16 mouse cellular contexts compared by ENCODE assay signal in the genomic region with DNA sequence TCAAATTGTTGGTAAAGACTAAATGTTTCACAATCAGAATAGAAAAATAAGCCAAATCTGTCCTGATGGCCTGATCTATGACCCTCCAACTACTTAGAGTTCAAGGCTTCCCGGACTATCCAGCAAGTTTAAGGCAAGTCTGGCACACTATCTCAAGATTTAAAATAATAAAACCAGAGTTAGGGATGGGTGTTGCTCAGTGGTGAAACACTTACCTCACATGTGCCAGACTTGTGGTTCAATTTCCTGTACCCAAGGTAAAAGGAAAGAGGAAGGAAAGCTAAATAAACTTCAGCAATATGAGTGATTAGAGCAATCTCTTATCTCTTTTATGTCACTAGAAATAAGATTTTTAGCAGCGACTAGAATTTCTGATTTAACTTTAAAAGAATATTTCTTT.
"Had no signal": no experiment of that assay in that cellular context is flagged by ENCODE, and none has a peak within 500 bp of the region (broad histone marks: within the 10 kb centered on the region; RNA-seq: fewer than 3 reads in every experiment).

No protein-coding gene starts in this region.

- H3K9ac ChIP-seq: neural tube, embryonic 12.5 days; neural tube, embryonic 13.5 days; neural tube, embryonic 15.5 days; stomach, embryonic 15.5 days had no signal

- H3K27ac ChIP-seq: neural tube, embryonic 12.5 days; neural tube, embryonic 13.5 days; neural tube, embryonic 15.5 days; stomach, embryonic 15.5 days had no signal

- H3K36me3 ChIP-seq: neural tube, embryonic 12.5 days; stomach, embryonic 15.5 days had no signal

- DNase-seq: retina, postnatal 1 day; right cerebral cortex, adult 18-20 months; right cerebral cortex, postnatal 14 days; right cerebral cortex, postnatal 25 days; right cerebral cortex, postnatal 4 days; spleen, adult 18-20 months; thymus, adult 18-20 months; thymus, adult 2 months; thymus, postnatal 14 days; thymus, postnatal 25 days; thymus, postnatal 36 days; thymus, postnatal 4 days had no signal

- H3K9me3 ChIP-seq: neural tube, embryonic 12.5 days; neural tube, embryonic 13.5 days; neural tube, embryonic 15.5 days; stomach, embryonic 15.5 days had no signal

- H3K4me3 ChIP-seq: neural tube, embryonic 12.5 days; neural tube, embryonic 13.5 days; neural tube, embryonic 15.5 days; stomach, embryonic 15.5 days had no signal

- H3K4me1 ChIP-seq: neural tube, embryonic 12.5 days; neural tube, embryonic 13.5 days; neural tube, embryonic 15.5 days; stomach, embryonic 15.5 days had no signal

- H3K27me3 ChIP-seq: neural tube, embryonic 12.5 days; neural tube, embryonic 13.5 days; neural tube, embryonic 15.5 days; stomach, embryonic 15.5 days had no signal

- H3K4me2 ChIP-seq: neural tube, embryonic 12.5 days; neural tube, embryonic 13.5 days; neural tube, embryonic 15.5 days; stomach, embryonic 15.5 days had no signal
